Mouse (Mus musculus): ENCODE data around the gene C1qtnf7. TPM values are rescaled to one million over a fixed set of nuclear protein-coding genes. Genes with fewer than 3 reads are reported as not detected.

The C1qtnf7 gene
- polyA plus RNA-seq, 1 experiment from 2014 or later: 1.3 TPM

GRCm38 (mm10) chr5:43661997-43662961, 146.9 kb downstream of the C1qtnf7 start, which contains the start of gene Cc2d2a:
Gene Cc2d2a, plus strand, starts transcription at chr5:43662346.
- Histone ChIP-seq H3K4me2 (replicated peaks; ENCODE audit: low read depth, low read length) (peak within 1 kb of the TSS; percentile 58), H3K27ac (ENCODE audit: low read depth, low read length) (peak within 1 kb of the TSS; percentile 83), H3K4me1 (replicated peaks; ENCODE audit: control insufficient read depth, insufficient read depth, low read length) (no peaks in the 10 kb centered on the region; the same call in 1 of the 2 replicates), H3K9ac (ENCODE audit: low read depth, low read length) (peak within 1 kb of the TSS; percentile 58), H3K9me3 (ENCODE audit: control insufficient read depth, low read length) (no peaks in the 10 kb centered on the region), H3K36me3 (ENCODE audit: control insufficient read depth, insufficient read depth, low read length) (no peaks in the 10 kb centered on the region), H3K27me3 (ENCODE audit: control insufficient read depth, insufficient read depth, low read length) (no peaks in the 10 kb centered on the region), H3K4me3 (ENCODE audit: low read depth, low read length) (peak within 1 kb of the TSS; percentile 34)
- ATAC-seq (ENCODE audit: low FRiP score): peak; percentile 85
- peak; percentile 69 for DNase-seq (ENCODE audit: low spot score)
- WGBS: 5% methylated on average over 19 of the region's 19 CpGs

GRCm38 (mm10) chr5:43663531-43663930, 148.2 kb downstream of the C1qtnf7 start:
- no peak overlapping the region for H3K4me2 ChIP-seq (replicated peaks; ENCODE audit: low read depth, low read length)
- no peak overlapping the region for H3K4me3 ChIP-seq (ENCODE audit: low read depth, low read length)
- WGBS: 53% methylated on average over 6 of the region's 6 CpGs
- no peaks in the 10 kb centered on the region for H3K36me3 ChIP-seq (ENCODE audit: control insufficient read depth, insufficient read depth, low read length)
- no peak overlapping the region for H3K27ac ChIP-seq (ENCODE audit: low read depth, low read length)
- H3K4me1 ChIP-seq (replicated peaks; ENCODE audit: control insufficient read depth, insufficient read depth, low read length): no peaks in the 10 kb centered on the region; the same call in 1 of the 2 replicates
- no peak overlapping the region for H3K9ac ChIP-seq (ENCODE audit: low read depth, low read length)
- H3K9me3 ChIP-seq (ENCODE audit: control insufficient read depth, low read length): no peaks in the 10 kb centered on the region
- ATAC-seq (ENCODE audit: low FRiP score) (no peak), DNase-seq (ENCODE audit: low spot score) (no peak)
- no peaks in the 10 kb centered on the region for H3K27me3 ChIP-seq (ENCODE audit: control insufficient read depth, insufficient read depth, low read length)

GRCm38 (mm10) chr5:43665144-43665543, 149.8 kb downstream of the C1qtnf7 start:
- no peak overlapping the region for H3K4me3 ChIP-seq (ENCODE audit: low read depth, low read length)
- no peak overlapping the region for H3K9ac ChIP-seq (ENCODE audit: low read depth, low read length)
- H3K27me3 ChIP-seq (ENCODE audit: control insufficient read depth, insufficient read depth, low read length): no peaks in the 10 kb centered on the region
- H3K27ac ChIP-seq (ENCODE audit: low read depth, low read length): no peak overlapping the region
- H3K4me2 ChIP-seq (replicated peaks; ENCODE audit: low read depth, low read length): no peak overlapping the region
- WGBS: 25% methylated on average over 5 of the region's 5 CpGs
- no peaks in the 10 kb centered on the region; the same call in 1 of the 2 replicates for H3K4me1 ChIP-seq (replicated peaks; ENCODE audit: control insufficient read depth, insufficient read depth, low read length)
- ATAC-seq (ENCODE audit: low FRiP score): no peak
- peak; percentile 27 for DNase-seq (ENCODE audit: low spot score)
- no peaks in the 10 kb centered on the region for H3K9me3 ChIP-seq (ENCODE audit: control insufficient read depth, low read length)
- no peaks in the 10 kb centered on the region for H3K36me3 ChIP-seq (ENCODE audit: control insufficient read depth, insufficient read depth, low read length)

Other genes starting within 250 kb of the C1qtnf7 start
- 7.4 and 9.4 TPM in 2 replicates for gene Cc2d2a, start 146.8 kb downstream of the C1qtnf7 start, polyA plus RNA-seq (2014; fragmentation: Nextera tagmentation; extraction: Ambion mirVana)